Mouse (Mus musculus) heart, adult 2 months (tissue): ENCODE measurements at regions not wholly inside any gene's neighbourhood (a gene's known extent, or its start where the extent isn't known, plus 50 kb on each side); places are given as distances from the start of the nearest gene placed in this dataset.

Experiments used
- CTCF ChIP-seq: fragments of 200-600 bp; IDR thresholded peaks from 2 replicates; pipeline ENCODE4 v1.8.1; 2022; ENCODE audit warnings: antibody characterized with exemption, mild to moderate bottlenecking, moderate library complexity
- EP300 ChIP-seq: fragments of 200-500 bp; IDR thresholded peaks from 2 replicates; pipeline ENCODE4 v1.6.1; 2011; ENCODE audit warnings: low read depth, low read length, control low read depth; ENCODE audit not compliant: insufficient read depth
- POLR2A ChIP-seq: fragments of 200-500 bp; IDR thresholded peaks from 2 replicates; pipeline ENCODE4 v1.6.1; 2011; ENCODE audit warnings: mild to moderate bottlenecking, low read depth, low read length, control low read depth; ENCODE audit not compliant: insufficient read depth

DNA sequence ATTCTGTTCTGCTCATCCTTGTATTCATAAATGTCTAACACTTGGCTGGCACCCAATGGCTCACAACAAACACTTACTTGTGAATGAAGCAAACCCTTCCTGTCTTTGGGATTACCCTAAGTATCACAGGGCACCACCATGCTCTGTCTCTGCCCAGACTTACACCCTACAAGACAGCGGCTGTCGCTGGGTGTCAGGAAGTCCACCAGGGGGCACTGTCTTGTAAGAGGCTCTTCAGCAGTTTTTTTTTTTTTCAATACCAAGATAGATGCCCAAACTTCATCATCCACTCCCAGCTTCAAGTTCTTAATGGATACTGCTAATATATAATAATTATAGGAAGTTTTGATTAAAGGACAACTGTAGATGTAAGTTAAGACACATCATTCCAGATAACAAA, 247.7 kb upstream of the Dnajc19 start:
- TF ChIP-seq POLR2A (no peak), CTCF (peak; percentile 50), EP300 (no peak)
